Mouse (Mus musculus): ENCODE data around the gene Btg4.

DNA sequence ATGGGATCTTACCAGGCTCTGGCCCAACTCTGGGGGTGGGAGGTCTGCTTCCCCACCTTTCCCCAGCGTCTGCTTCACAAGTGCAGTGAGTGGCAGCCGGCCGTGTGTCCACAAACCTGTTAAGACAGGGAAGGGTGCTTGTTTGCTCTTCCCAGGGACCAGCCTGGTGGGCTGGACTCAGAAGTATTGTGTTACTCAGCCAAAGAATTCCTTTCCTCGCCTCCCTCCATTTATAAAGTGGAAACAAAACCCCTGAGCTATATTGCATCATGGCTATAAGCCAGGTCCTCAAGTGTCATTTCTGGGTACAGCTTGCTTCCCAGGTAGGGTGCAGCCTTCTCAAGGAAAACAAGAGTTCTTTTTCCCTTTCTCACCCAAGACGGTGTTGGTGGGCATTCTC is 108.0 kb downstream of the Btg4 start:
- TF ChIP-seq CTCF (IDR thresholded peaks at IDR 0.05; ENCODE audit: extremely low read depth, insufficient read depth, low read length) (no peak), POLR2A (IDR thresholded peaks at IDR 0.05; ENCODE audit: extremely low read depth, insufficient read depth, low read length) (no peak)

Measured in cortical plate, adult 2 months (tissue).